In the genomic region with DNA sequence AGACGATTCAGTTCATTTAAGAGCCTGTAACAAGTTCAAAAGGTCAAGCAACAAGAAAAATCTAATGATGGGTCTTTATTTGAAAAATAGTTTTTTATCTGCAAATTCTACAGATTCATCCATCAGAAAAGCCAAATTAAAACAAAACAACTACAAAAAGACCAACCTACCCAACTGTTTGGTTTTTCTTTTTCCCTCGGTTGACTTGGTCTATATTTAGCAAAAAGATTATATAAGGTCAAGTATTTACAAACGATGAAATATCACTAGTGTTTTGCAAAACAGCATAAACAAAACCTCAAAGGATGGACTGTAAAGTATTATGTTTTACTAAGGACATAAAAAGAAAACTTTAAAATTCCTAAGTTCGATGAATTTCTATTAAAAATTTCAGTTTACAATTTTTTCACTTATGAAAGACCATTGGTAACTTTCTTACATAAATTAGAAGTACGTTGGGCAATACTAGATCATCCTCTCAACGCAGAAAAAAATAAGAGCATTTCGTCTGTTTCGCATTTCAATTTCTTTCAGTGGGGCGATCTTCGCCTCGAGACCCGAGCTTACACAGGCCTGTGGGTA, we compare ENCODE assay signal across 9 mouse cellular contexts. TPM values are rescaled to one million over a fixed set of nuclear protein-coding genes. Genes with fewer than 3 reads are reported as not detected.
DNase-seq lines count a peak whose midpoint lies in the region; ATAC-seq lines count a peak whose summit lies in the region.
"Had no signal": no experiment of that assay in that cellular context is flagged by ENCODE, and none has a peak within 500 bp of the region (broad histone marks: within the 10 kb centered on the region; RNA-seq: fewer than 3 reads in every experiment).

No protein-coding gene starts in this region.

- ATAC-seq in kidney, embryonic 16.5 days (ENCODE audit: low FRiP score, low TSS enrichment) = no peak
- ATAC-seq in hindbrain, embryonic 15.5 days (ENCODE audit: low FRiP score, low read depth) = no peak
- no peak for ATAC-seq in midbrain, embryonic 16.5 days

- peak overlapping the region; percentile 52 for H3K4me2 ChIP-seq in kidney, embryonic 16.5 days (replicated peaks; ENCODE audit: low read depth, low read length)
- peak overlapping the region; percentile 87 for H3K4me2 ChIP-seq in hindbrain, embryonic 15.5 days
- H3K4me2 ChIP-seq in midbrain, embryonic 16.5 days (ENCODE audit: low read length) = peak overlapping the region; percentile 49

- H3K9me3 ChIP-seq in kidney, embryonic 16.5 days (ENCODE audit: low read length) = no peaks in the 10 kb centered on the region
- no peaks in the 10 kb centered on the region for H3K9me3 ChIP-seq in hindbrain, embryonic 15.5 days
- no peaks in the 10 kb centered on the region for H3K9me3 ChIP-seq in midbrain, embryonic 16.5 days (replicated peaks; ENCODE audit: control insufficient read depth, low read length, poor library complexity, severe bottlenecking)

- H3K27ac ChIP-seq in kidney, embryonic 16.5 days (ENCODE audit: low read length) = peak overlapping the region; percentile 100
- H3K27ac ChIP-seq in hindbrain, embryonic 15.5 days (replicated peaks) = peak overlapping the region; percentile 100
- H3K27ac ChIP-seq in midbrain, embryonic 16.5 days (ENCODE audit: low read length) = peak overlapping the region; percentile 98

- peaks cover 4% of the 10 kb centered on the region for H3K4me1 ChIP-seq in kidney, embryonic 16.5 days (ENCODE audit: insufficient read depth, low read length)
- peaks cover 8% of the 10 kb centered on the region for H3K4me1 ChIP-seq in hindbrain, embryonic 15.5 days (replicated peaks)
- H3K4me1 ChIP-seq in midbrain, embryonic 16.5 days (ENCODE audit: control insufficient read depth, insufficient read depth, low read length) = peaks cover 11% of the 10 kb centered on the region

- no peaks in the 10 kb centered on the region for H3K36me3 ChIP-seq in kidney, embryonic 16.5 days (ENCODE audit: insufficient read depth, low read length)
- no peaks in the 10 kb centered on the region for H3K36me3 ChIP-seq in hindbrain, embryonic 15.5 days
- H3K36me3 ChIP-seq in midbrain, embryonic 16.5 days (ENCODE audit: control insufficient read depth, insufficient read depth, low read length) = no peaks in the 10 kb centered on the region

- no peak for DNase-seq in kidney, adult 8-10 months
- DNase-seq in c-Kit-positive CD71-positive TER-119-positive erythroid progenitor cells, embryonic 14.5 days (ENCODE audit: low spot score) = peak; percentile 22
- DNase-seq in Muller cell, postnatal 12 days (ENCODE audit: inconsistent ontology term) = no peak
- no peak for DNase-seq in right cerebral cortex, postnatal 10 days (ENCODE audit: low spot score in 2 of 2)
- DNase-seq in right cerebral cortex, postnatal 25 days = no peak

- H3K4me3 ChIP-seq in kidney, embryonic 16.5 days (ENCODE audit: low read length) = peak overlapping the region; percentile 67
- H3K4me3 ChIP-seq in hindbrain, embryonic 15.5 days = peak overlapping the region; percentile 89
- peak overlapping the region; percentile 73 for H3K4me3 ChIP-seq in midbrain, embryonic 16.5 days (ENCODE audit: low read depth, low read length)

- no peaks in the 10 kb centered on the region for H3K27me3 ChIP-seq in kidney, embryonic 16.5 days (ENCODE audit: insufficient read depth, low read length)
- H3K27me3 ChIP-seq in hindbrain, embryonic 15.5 days = no peaks in the 10 kb centered on the region
- H3K27me3 ChIP-seq in midbrain, embryonic 16.5 days (ENCODE audit: control insufficient read depth, insufficient read depth, low read depth, low read length) = no peaks in the 10 kb centered on the region

- 3% methylated on average over 12 of the region's 12 CpGs for WGBS in kidney, embryonic 16.5 days
- 7% methylated on average over 12 of the region's 12 CpGs for WGBS in hindbrain, embryonic 15.5 days
- 7% methylated on average over 12 of the region's 12 CpGs for WGBS in midbrain, embryonic 16.5 days

- peak overlapping the region; percentile 73 for H3K9ac ChIP-seq in kidney, embryonic 16.5 days (replicated peaks; ENCODE audit: low read length)
- peak overlapping the region; percentile 82 for H3K9ac ChIP-seq in hindbrain, embryonic 15.5 days
- H3K9ac ChIP-seq in midbrain, embryonic 16.5 days (ENCODE audit: low read depth, low read length) = peak overlapping the region; percentile 70

RNA-seq across cellular contexts. Expression of a gene that starts 0.4 kb away (rescaled TPM):
- 11.8 and 12.5 TPM in 2 replicates for polyA plus RNA-seq in kidney, embryonic 16.5 days (2015; fragmentation: Nextera tagmentation; extraction: Ambion mirVana)
- polyA plus RNA-seq in hindbrain, embryonic 15.5 days (2015; fragmentation: Nextera tagmentation; extraction: Ambion mirVana) = 6.9 and 7.4 TPM in 2 replicates
- polyA plus RNA-seq in midbrain, embryonic 16.5 days (2015; fragmentation: Nextera tagmentation; extraction: Ambion mirVana) = 6.9 and 7.9 TPM in 2 replicates

RNA-seq across cellular contexts. Expression of a gene that starts 1.9 kb away (rescaled TPM):
- 7.6 and 8.1 TPM in 2 replicates for polyA plus RNA-seq in kidney, embryonic 16.5 days (2015; fragmentation: Nextera tagmentation; extraction: Ambion mirVana)
- 7.9 and 9.5 TPM in 2 replicates for polyA plus RNA-seq in hindbrain, embryonic 15.5 days (2015; fragmentation: Nextera tagmentation; extraction: Ambion mirVana)
- polyA plus RNA-seq in midbrain, embryonic 16.5 days (2015; fragmentation: Nextera tagmentation; extraction: Ambion mirVana) = 10.2 and 10.3 TPM in 2 replicates

RNA-seq across cellular contexts. Expression of a gene that starts 50.8 kb away (rescaled TPM):
- polyA plus RNA-seq in kidney, embryonic 16.5 days (2015; fragmentation: Nextera tagmentation; extraction: Ambion mirVana) = 0.10 and 0.21 TPM in 2 replicates
- 0.09 TPM in 1 of 2 replicates, not detected in the other for polyA plus RNA-seq in hindbrain, embryonic 15.5 days (2015; fragmentation: Nextera tagmentation; extraction: Ambion mirVana)
- polyA plus RNA-seq in midbrain, embryonic 16.5 days (2015; fragmentation: Nextera tagmentation; extraction: Ambion mirVana) = not detected in 2 replicates
- polyA plus RNA-seq: inflammation-experienced regulatory T-cells, adult 6 months had no signal
